Mouse (Mus musculus) lung, embryonic 14.5 days (tissue): ENCODE measurements around the gene Ppp1r12b. TPM values are rescaled to one million over a fixed set of nuclear protein-coding genes. Genes with fewer than 3 reads are reported as not detected.
A peak's percentile ranks its signal among the peaks of the same experiment; 100 is the strongest.
"Not testable (repeated sequence)": the region's sequence is repeated elsewhere in the genome, so short reads cannot be mapped to it uniquely, and the experiment has no call there.

Experiments used
- ATAC-seq: fragments of 200-750 bp; cut with Nextera tagmentation; 2 replicates; pipeline ENCODE4 v1.8.0; 2017; ENCODE audit warnings: mild to moderate bottlenecking, moderate TSS enrichment, moderate library complexity; ENCODE audit not compliant: insufficient read depth
- DNase-seq: peaks from one replicate; pipeline ENCODE4 v3.0.0-alpha.2; 2015
- H3K27ac ChIP-seq: fragments of 300-500 bp; sonication (generic); 2 replicates; pipeline ENCODE4 v1.5.1; 2014; ENCODE audit warnings: low read depth, mild to moderate bottlenecking, moderate library complexity
- H3K27me3 ChIP-seq: fragments of 300-500 bp; sonication (generic); 2 replicates; pipeline ENCODE4 v1.6.1; 2014; ENCODE audit warnings: low read length, control low read depth; ENCODE audit not compliant: insufficient read depth
- H3K36me3 ChIP-seq: fragments of 300-500 bp; sonication (generic); 2 replicates; pipeline ENCODE4 v1.6.1; 2014; ENCODE audit warnings: control low read depth; ENCODE audit not compliant: insufficient read depth
- H3K4me1 ChIP-seq: fragments of 300-500 bp; sonication (generic); 2 replicates; pipeline ENCODE4 v1.6.1; 2014; ENCODE audit warnings: antibody characterized with exemption, control low read depth; ENCODE audit not compliant: insufficient read depth
- H3K4me2 ChIP-seq: fragments of 300-500 bp; sonication (generic); 2 replicates; pipeline ENCODE4 v1.6.1; 2014; ENCODE audit warnings: mild to moderate bottlenecking
- H3K4me3 ChIP-seq: fragments of 300-500 bp; sonication (generic); 2 replicates; pipeline ENCODE4 v1.5.1; 2014; ENCODE audit warnings: low read depth, low read length
- H3K9ac ChIP-seq: fragments of 300-500 bp; sonication (generic); 2 replicates; pipeline ENCODE4 v1.6.1; 2014
- H3K9me3 ChIP-seq: fragments of 300-500 bp; sonication (generic); 2 replicates; pipeline ENCODE4 v1.6.1; 2016; ENCODE audit warnings: low read depth, low read length, control low read depth
- CTCF ChIP-seq: IDR thresholded peaks from 2 replicates; pipeline ENCODE4 v1.5.1; 2016; ENCODE audit warnings: antibody characterized with exemption, low read depth
- WGBS: fragments of 180-500 bp; shearing (Covaris S2); extraction: QIAGEN DNeasy Blood & Tissue Kit; methylation state at CpG from one replicate; pipeline ENCODE4 v1.1.7; 2014; 5-methylcytosine and 5-hydroxymethylcytosine counted together
- polyA plus RNA-seq: library from polyadenylated mRNA; unstranded; fragments of >200 nt; fragmentation: Nextera tagmentation; extraction: Ambion mirVana; gene quantifications from 2 replicates; pipeline ENCODE4 v1.2.1, GENCODE M21; 2014

The Ppp1r12b gene
- polyA plus RNA-seq, 1 experiment from 2014 or later = 11.5 TPM

DNA sequence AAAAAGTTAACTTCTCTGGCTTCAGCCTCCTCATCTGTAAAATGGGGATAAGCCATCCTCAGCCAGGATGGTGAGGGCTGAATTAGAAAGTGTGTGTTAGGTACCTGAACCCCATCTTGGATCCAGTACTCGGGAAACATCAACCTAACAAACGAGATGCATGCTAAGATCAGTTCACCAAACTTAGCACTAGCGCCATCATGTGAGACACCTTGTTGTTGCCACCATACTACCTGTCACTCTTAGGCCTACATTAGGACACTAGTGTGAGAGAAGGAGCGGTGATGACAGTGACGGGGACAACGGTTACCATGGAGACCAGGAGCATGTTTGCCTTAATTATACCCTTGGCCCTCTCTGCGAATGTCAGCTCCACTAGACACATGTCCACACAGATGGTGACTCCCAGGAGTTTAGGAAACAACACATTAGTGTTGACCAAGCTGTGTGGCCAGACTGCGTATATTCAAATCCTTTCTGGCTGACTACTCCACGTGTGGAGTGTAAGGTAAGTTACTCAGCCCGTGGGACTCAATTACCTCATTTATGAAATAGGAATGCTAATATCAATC, 118.7 kb downstream of the Ppp1r12b start:
- Histone ChIP-seq H3K27ac (no peak overlapping the region), H3K4me1 (no peaks in the 10 kb centered on the region), H3K9me3 (no peaks in the 10 kb centered on the region), H3K9ac (no peak overlapping the region), H3K4me2 (no peak overlapping the region), H3K36me3 (peaks cover 42% of the 10 kb centered on the region), H3K4me3 (no peak overlapping the region), H3K27me3 (no peaks in the 10 kb centered on the region)
- DNase-seq = no peak
- no peak; the same call in 1 of the 2 replicates for TF ChIP-seq CTCF
- 80% methylated on average over 10 of the region's 10 CpGs for WGBS
- no peak for ATAC-seq

DNA sequence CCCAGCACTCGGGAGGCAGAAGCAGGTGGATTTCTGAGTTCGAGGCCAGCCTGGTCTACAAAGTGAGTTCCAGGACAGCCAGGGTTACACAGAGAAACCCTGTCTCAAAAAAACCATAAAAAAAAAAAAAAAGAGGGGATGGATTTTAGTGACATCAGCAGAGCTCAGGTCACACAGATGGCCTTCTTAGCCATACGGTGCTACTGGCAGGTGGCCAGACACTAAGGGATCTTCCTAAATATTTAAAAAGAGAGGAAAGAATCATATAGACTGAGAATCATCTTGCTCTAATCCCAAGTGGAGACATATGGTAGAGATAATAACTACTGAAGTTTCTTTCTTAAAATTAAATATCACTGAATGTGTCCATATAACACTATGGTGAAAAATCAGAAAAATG, 124.9 kb downstream of the Ppp1r12b start:
- DNase-seq, H3K9ac ChIP-seq, ATAC-seq, H3K4me1 ChIP-seq, H3K4me2 ChIP-seq, H3K27me3 ChIP-seq, H3K4me3 ChIP-seq, H3K27ac ChIP-seq, H3K9me3 ChIP-seq: not testable (repeated sequence)
- 75% methylated on average over 3 of the region's 3 CpGs for WGBS
- H3K36me3 ChIP-seq = peaks cover 19% of the 10 kb centered on the region

DNA sequence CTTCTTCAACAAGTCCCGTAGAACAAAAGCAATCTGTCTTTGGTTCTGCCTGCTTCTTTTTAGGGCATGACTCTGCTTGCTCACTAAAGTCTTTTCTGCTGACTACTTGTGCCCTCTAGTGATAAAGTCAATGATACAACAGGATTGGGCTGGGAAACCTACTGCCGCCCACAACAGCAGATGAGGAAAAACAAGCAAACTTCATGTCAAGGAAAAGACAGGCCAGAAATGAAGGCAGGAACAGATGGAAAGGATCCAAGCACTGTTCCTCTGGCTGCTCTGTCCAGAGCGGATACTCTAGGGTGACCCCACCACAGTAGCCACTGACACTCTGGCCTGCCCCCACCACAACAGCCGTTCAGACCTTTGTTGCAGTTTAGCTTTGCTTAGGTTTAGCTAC, 126.1 kb downstream of the Ppp1r12b start:
- peak; percentile 76 for TF ChIP-seq CTCF
- Histone ChIP-seq H3K27me3 (no peaks in the 10 kb centered on the region), H3K4me2 (no peak overlapping the region), H3K4me1 (0 out of 2 replicates have a peak, but pooled peaks cover 2% of the 10 kb centered on the region), H3K36me3 (peaks cover 7% of the 10 kb centered on the region; the same call in 1 of the 2 replicates), H3K9me3 (no peaks in the 10 kb centered on the region), H3K4me3 (no peak overlapping the region), H3K27ac (no peak overlapping the region), H3K9ac (no peak overlapping the region; the same call in 1 of the 2 replicates)
- peak; percentile 82 for DNase-seq
- WGBS = 19% methylated on average over 4 of the region's 4 CpGs
- peak; percentile 73 for ATAC-seq

DNA sequence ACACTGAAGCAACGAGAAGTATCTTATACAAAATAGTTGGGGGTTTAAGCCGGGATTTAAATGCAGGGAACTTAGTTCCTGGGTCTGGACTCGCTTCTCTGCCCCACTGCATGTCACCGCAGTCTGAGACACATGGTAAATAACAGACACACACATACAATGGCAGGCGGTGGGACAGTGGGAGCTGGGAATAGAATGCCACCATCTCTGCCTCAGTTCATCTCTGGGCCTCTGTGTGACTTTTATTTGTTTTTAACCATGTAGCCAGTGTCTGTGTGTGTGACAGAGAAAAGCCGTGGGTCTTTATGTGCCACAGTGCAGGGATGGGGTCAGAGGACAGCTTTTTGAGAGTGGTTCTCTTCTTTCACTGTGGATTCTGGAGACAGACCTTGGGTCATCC, 130.8 kb downstream of the Ppp1r12b start:
- no peaks in the 10 kb centered on the region for H3K27me3 ChIP-seq
- H3K36me3 ChIP-seq = no peaks in the 10 kb centered on the region
- H3K9ac ChIP-seq = no peak overlapping the region
- no peak overlapping the region for H3K4me3 ChIP-seq
- H3K27ac ChIP-seq = peak overlapping the region; percentile 50; the same call in 1 of the 2 replicates
- 60% methylated on average over 6 of the region's 6 CpGs for whole genome bisulfite sequencing
- no peak for ATAC-seq
- peak; percentile 15 for DNase-seq
- no peak for TF ChIP-seq CTCF
- peaks cover 7% of the 10 kb centered on the region; the same call in 1 of the 2 replicates for H3K4me1 ChIP-seq
- no peak overlapping the region for H3K4me2 ChIP-seq
- H3K9me3 ChIP-seq = no peaks in the 10 kb centered on the region

DNA sequence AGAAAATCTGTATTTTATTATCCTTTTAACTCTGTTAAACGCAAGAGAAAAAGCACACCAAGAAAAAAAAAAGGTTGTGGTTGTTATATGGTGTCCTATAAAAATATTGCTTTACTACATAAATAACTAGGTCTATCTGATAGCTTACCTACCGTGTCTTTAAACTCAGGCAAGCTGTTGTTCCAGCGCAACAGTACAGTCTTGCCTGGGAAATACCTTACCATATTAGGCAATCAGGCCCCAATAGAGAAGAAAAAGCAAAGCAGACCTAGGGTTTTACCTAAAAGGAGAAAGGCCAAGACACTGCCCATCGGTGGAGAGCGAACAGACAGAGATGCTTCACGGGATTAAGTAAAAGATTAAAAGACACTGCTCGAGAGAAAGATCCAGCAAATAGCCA, 131.9 kb downstream of the Ppp1r12b start:
- Histone ChIP-seq H3K27me3 (no peaks in the 10 kb centered on the region), H3K36me3 (no peaks in the 10 kb centered on the region), H3K4me1 (peaks cover 7% of the 10 kb centered on the region; the same call in 1 of the 2 replicates), H3K27ac (peak overlapping the region; percentile 54; the same call in 1 of the 2 replicates), H3K9ac (no peak overlapping the region), H3K9me3 (no peaks in the 10 kb centered on the region), H3K4me2 (no peak overlapping the region), H3K4me3 (no peak overlapping the region)
- peak; percentile 26 for DNase-seq
- no peak for TF ChIP-seq CTCF
- WGBS = 37% methylated on average over 7 of the region's 7 CpGs
- no peak for ATAC-seq

DNA sequence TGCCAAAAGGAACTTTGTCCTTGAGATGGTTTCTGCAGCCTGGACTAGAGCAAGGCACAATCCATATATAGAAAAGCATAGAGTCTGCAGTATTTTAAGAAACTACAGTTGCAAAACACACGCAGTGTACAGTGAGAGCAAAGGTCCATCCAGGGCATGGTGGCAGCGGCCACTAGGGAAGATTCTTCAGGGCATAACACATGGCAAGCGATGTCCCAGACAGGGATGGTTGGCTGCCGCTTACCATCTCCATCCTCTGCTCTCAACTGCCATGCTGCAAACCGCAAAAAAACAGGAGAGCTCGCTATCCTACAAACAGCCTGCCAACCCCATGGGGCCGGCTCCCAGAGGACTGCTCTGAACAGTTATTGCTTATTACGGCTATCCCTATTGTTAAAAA, 132.4 kb downstream of the Ppp1r12b start:
- Histone ChIP-seq H3K27ac (peak overlapping the region; percentile 50; the same call in 1 of the 2 replicates), H3K27me3 (no peaks in the 10 kb centered on the region), H3K4me1 (peaks cover 7% of the 10 kb centered on the region; the same call in 1 of the 2 replicates), H3K4me3 (no peak overlapping the region), H3K9ac (no peak overlapping the region), H3K9me3 (no peaks in the 10 kb centered on the region), H3K4me2 (no peak overlapping the region), H3K36me3 (no peaks in the 10 kb centered on the region)
- no peak for TF ChIP-seq CTCF
- 52% methylated on average over 8 of the region's 8 CpGs for WGBS
- peak; percentile 26 for DNase-seq
- no peak for ATAC-seq

DNA sequence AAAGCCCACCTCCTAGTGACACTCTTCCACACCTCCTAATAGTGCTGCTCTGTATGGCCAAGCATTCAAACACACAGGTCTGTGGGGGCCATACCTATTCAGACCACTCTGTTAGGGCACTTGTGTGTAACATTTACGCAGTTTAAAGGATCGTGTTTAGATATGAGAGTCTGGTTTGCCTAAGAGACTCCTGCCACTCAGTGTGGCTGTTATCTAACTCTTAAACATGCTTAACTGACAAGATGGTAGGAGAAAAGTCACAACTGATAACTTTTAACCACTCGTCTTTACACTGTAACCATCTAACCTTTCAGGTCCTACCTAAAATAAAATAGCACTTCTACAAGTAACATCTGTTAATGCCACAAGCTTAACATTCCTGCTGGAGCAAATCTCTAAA, 134.9 kb downstream of the Ppp1r12b start:
- 53% methylated on average over 3 of the region's 3 CpGs for WGBS
- Histone ChIP-seq H3K4me3 (no peak overlapping the region), H3K27ac (no peak overlapping the region), H3K36me3 (no peaks in the 10 kb centered on the region), H3K9ac (no peak overlapping the region), H3K4me1 (peaks cover 21% of the 10 kb centered on the region), H3K9me3 (no peaks in the 10 kb centered on the region), H3K27me3 (no peaks in the 10 kb centered on the region), H3K4me2 (no peak overlapping the region)
- ATAC-seq (no peak), DNase-seq (no peak)
- no peak for TF ChIP-seq CTCF

DNA sequence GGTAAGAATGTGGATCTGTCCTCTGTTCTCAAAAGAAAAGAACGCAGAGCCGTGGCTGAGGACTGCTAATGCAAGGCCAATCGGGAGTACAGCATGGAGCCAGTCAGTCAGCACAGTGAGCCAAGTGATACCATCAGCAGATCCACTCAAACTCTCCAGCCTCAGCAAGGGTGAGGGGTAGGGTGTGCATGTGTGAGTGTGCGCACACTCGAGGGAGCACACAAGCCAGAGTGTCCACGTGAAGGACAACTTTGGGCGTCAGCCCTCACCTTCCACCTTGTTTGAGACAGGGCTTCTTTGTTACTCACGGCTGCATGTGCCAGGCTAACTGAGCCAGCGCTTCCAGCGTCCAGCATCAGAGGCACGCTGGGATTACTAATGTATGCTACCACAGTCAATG, 136.5 kb downstream of the Ppp1r12b start:
- no peak overlapping the region for H3K4me2 ChIP-seq
- no peak for TF ChIP-seq CTCF

More for the DNA sequence above, 136.5 kb downstream of the Ppp1r12b start:
- Histone ChIP-seq H3K4me1 (peaks cover 27% of the 10 kb centered on the region), H3K4me3 (no peak overlapping the region), H3K9ac (no peak overlapping the region), H3K36me3 (no peaks in the 10 kb centered on the region), H3K27ac (no peak overlapping the region), H3K9me3 (no peaks in the 10 kb centered on the region), H3K27me3 (no peaks in the 10 kb centered on the region)
- DNase-seq = no peak
- WGBS = 87% methylated on average over 11 of the region's 11 CpGs
- no peak for ATAC-seq
